Mouse (Mus musculus): ENCODE measurements around the gene Sh2d3c. TPM values are rescaled to one million over a fixed set of nuclear protein-coding genes. Genes with fewer than 3 reads are reported as not detected.

Sh2d3c gene
- 47.8 and 60.6 TPM in 2 replicates for polyA plus RNA-seq (2012; rRNA removed)

DNA sequence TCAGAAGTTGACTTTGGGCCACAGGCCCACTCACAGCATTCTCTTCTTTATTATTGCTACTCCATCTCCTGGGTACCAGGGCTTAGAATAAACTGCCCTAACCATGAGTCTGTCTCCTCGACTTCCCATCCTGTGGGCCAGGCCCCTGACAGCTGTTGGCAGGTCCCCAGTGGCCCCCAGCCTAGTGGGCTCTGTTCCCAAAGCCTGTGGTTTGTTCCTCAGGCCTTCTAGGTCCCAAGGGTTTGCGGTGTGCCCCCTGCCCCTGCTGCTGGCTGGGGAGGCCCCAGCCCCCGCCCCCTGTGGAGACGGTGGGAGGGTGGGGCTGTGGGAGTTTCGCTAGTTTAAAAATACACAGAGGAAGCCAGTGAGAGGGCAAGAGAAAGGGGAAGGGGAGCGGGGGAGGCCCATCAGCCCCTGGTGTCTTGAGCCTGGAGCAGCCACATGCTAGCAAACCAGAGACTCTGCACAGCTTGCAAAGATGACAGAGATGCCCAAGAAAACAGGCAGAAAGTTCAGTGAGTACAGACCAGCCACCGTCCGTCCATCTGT is at the start of gene Sh2d3c:
Gene Sh2d3c, plus strand, starts transcription at position 375 of the 549 bp plus-strand sequence.
- DNase-seq (ENCODE audit: low read depth) = no peak
- TF ChIP-seq POLR2A (IDR thresholded peaks at IDR 0.05; ENCODE audit: borderline replicate concordance, extremely low read depth, insufficient read depth, insufficient read length, poor library complexity, severe bottlenecking) (no peak), CTCF (IDR thresholded peaks at IDR 0.05; ENCODE audit: borderline replicate concordance, extremely low read depth, insufficient read depth, insufficient read length) (no peak)

DNA sequence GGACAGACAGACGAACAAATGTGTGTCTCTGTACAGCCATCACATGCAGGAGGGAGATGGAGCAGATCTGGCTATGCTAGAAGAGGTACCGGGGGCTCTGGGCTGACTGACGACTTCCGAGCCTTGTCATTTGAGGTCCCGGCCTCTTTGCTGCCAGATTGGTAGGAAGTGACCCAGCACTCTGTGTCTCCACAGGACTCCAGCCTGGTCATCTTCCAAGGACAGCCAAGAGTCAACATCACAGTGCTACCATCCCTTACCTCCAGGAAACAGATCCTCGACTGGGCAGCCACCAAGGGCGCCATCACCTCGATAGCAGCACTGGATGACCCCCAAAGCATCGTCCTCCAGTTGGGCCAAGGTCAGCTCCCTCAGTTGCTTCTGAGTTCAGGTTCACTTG is 49.7 kb upstream of the Sh2d3c start:
- no peak for TF ChIP-seq POLR2A (IDR thresholded peaks at IDR 0.05; ENCODE audit: borderline replicate concordance, extremely low read depth, insufficient read depth, insufficient read length, poor library complexity, severe bottlenecking)
- TF ChIP-seq CTCF (IDR thresholded peaks at IDR 0.05; ENCODE audit: borderline replicate concordance, extremely low read depth, insufficient read depth, insufficient read length) = no peak
- no peak for DNase-seq (ENCODE audit: low read depth)

DNA sequence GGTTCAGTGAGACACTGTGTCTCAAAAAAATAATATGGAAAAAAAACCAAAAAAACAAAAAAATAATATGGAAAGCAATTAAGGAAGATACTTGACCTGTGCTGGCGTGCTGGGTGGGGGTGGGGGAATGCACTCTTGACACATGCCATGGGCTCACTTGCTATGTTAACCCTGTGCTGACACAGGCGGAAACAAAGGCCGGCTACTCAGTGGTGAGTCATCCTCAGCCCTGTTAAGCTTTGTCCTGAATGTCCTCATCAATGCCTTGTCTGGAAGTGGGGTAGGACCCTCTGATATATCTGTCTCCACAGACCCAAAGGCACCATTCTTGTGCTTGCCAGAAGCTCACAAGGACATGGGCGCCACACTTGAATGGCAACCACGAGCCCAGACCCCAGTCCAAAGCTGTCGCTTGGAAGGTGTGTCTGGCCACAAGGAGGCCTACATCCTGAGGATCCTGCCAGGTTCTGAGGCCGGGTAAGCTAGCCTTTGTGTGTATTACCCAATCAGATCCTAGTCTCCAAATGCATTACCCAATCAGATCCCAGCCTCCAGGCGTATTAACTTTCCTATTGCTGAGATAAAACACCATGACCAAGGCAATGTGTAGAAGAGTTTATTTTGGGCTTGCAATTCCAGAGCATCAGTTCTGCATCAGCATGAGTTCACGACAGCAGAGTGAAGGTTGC is 48.8 kb upstream of the Sh2d3c start:
- no peak for DNase-seq (ENCODE audit: low read depth)
- TF ChIP-seq CTCF (IDR thresholded peaks at IDR 0.05; ENCODE audit: borderline replicate concordance, extremely low read depth, insufficient read depth, insufficient read length) (no peak), POLR2A (IDR thresholded peaks at IDR 0.05; ENCODE audit: borderline replicate concordance, extremely low read depth, insufficient read depth, insufficient read length, poor library complexity, severe bottlenecking) (no peak)

- DNase-seq (ENCODE audit: low read depth) = no peak
- TF ChIP-seq CTCF (IDR thresholded peaks at IDR 0.05; ENCODE audit: borderline replicate concordance, extremely low read depth, insufficient read depth, insufficient read length) (no peak), POLR2A (IDR thresholded peaks at IDR 0.05; ENCODE audit: borderline replicate concordance, extremely low read depth, insufficient read depth, insufficient read length, poor library complexity, severe bottlenecking) (no peak)
Measured at GRCm38 (mm10) chr2:32673176-32673917, 47.5 kb upstream of the Sh2d3c start.

DNA sequence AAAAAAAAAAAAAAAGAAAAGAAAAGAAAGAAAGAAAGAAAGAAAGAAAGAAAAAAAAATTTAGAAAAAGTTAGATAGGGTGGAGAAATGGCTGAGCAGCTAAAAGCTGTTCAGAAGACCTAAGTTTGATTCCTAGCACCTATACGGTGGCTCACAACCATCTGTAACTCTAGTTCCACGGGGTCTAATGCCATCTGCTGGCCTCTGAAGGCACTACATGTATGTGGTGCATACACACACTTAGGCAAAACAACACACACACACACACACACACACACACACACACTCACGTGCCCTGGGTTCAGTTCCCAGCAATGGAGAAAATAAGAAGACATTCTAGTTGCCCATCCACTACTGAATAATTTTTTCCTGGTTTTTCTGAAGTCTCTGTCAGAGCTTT is 44.0 kb upstream of the Sh2d3c start:
- TF ChIP-seq CTCF (IDR thresholded peaks at IDR 0.05; ENCODE audit: borderline replicate concordance, extremely low read depth, insufficient read depth, insufficient read length) (0 out of 2 replicates have a peak, but pooled peaks have one; percentile 1), POLR2A (IDR thresholded peaks at IDR 0.05; ENCODE audit: borderline replicate concordance, extremely low read depth, insufficient read depth, insufficient read length, poor library complexity, severe bottlenecking) (no peak)
- no peak for DNase-seq (ENCODE audit: low read depth)

DNA sequence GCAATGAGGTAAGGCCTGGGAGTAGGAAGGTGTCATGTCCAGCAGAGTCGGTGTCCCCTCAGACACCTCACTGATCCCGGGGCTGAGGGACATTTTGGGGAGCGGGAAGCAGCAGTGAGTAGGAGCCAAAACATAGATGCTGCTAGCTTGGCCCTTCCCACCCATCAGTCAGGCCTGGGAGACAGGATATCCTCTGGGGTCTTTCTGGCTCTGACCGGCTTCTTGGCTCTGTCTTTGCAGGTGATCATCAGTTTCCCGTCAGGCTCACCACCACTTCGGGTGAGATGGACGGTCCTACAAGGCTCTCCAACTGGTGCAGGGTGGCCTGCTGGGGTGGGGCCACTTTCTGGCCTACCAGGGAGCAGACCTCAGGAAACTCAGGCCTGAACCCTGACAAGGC is 43.2 kb upstream of the Sh2d3c start:
- DNase-seq (ENCODE audit: low read depth) = no peak
- TF ChIP-seq CTCF (IDR thresholded peaks at IDR 0.05; ENCODE audit: borderline replicate concordance, extremely low read depth, insufficient read depth, insufficient read length) = no peak
- no peak for TF ChIP-seq POLR2A (IDR thresholded peaks at IDR 0.05; ENCODE audit: borderline replicate concordance, extremely low read depth, insufficient read depth, insufficient read length, poor library complexity, severe bottlenecking)

DNA sequence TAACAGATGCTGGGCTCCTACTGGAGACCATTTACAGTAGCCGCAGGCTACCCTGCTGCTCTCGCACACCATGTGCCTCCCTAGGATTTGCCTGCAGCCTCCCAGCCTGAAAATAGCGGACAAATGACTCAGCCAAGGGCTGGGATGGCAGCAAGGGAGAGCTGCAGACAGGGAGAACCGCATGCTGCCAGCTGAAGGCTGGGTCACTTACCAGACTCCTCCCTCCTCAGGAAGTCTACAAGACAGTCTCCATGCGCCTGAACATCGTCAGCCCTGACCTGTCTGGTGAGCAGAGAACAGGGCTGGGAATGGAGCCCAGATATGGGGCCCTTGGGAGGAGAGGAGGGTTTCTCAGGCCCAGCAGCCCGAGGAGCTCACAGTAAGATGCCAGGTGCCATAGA is 40.8 kb upstream of the Sh2d3c start:
- TF ChIP-seq CTCF (IDR thresholded peaks at IDR 0.05; ENCODE audit: borderline replicate concordance, extremely low read depth, insufficient read depth, insufficient read length) = no peak
- no peak for TF ChIP-seq POLR2A (IDR thresholded peaks at IDR 0.05; ENCODE audit: borderline replicate concordance, extremely low read depth, insufficient read depth, insufficient read length, poor library complexity, severe bottlenecking)
- peak; percentile 20 for DNase-seq (ENCODE audit: low read depth)

GRCm38 (mm10) chr2:32680961-32681650 is 39.7 kb upstream of the Sh2d3c start:
- TF ChIP-seq CTCF (IDR thresholded peaks at IDR 0.05; ENCODE audit: borderline replicate concordance, extremely low read depth, insufficient read depth, insufficient read length) (no peak), POLR2A (IDR thresholded peaks at IDR 0.05; ENCODE audit: borderline replicate concordance, extremely low read depth, insufficient read depth, insufficient read length, poor library complexity, severe bottlenecking) (no peak)
- no peak for DNase-seq (ENCODE audit: low read depth)

- TF ChIP-seq POLR2A (IDR thresholded peaks at IDR 0.05; ENCODE audit: borderline replicate concordance, extremely low read depth, insufficient read depth, insufficient read length, poor library complexity, severe bottlenecking) (no peak), CTCF (IDR thresholded peaks at IDR 0.05; ENCODE audit: borderline replicate concordance, extremely low read depth, insufficient read depth, insufficient read length) (no peak)
- DNase-seq (ENCODE audit: low read depth) = peak; percentile 15
Measured at GRCm38 (mm10) chr2:32681754-32682153, 39.1 kb upstream of the Sh2d3c start.

DNA sequence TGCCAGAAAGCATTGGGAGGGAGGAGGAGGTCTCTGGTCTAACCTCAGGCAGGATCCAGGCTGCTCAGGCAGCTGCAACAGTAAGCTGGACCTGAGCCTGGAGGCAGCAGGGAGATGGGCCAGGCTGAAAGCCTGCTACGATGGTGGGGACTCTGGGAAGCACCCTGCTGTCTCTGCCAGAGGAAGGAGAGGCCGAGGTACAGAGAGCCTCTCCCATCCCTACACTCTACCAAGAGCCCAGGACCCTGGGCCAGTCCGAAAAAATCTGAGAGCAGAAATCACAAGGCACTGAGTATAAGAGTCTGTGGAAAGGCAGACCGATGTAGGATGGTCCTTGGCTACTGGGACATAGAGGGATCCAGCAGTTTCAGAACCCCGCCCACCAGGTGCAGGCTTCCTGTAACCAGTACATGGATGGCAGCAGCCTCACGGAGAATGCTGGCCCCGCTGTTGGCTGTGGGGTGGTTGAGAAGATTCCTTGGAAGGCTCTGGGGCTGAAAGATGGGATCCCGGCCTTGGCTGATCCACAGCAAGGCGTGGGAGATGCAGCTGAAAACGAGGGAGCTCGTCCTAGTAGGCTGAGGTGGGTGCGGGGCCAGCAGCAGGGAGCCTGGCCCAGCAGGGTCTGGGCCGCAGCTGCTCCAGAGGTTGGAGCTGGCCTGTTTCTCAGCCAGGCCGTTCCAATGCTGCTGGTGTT is 38.0 kb upstream of the Sh2d3c start:
- no peak for TF ChIP-seq POLR2A (IDR thresholded peaks at IDR 0.05; ENCODE audit: borderline replicate concordance, extremely low read depth, insufficient read depth, insufficient read length, poor library complexity, severe bottlenecking)
- TF ChIP-seq CTCF (IDR thresholded peaks at IDR 0.05; ENCODE audit: borderline replicate concordance, extremely low read depth, insufficient read depth, insufficient read length) = no peak
- no peak for DNase-seq (ENCODE audit: low read depth)
